Mouse (Mus musculus) stomach, embryonic 16.5 days (tissue): Measurements from ENCODE around the gene Klhl2. TPM values are rescaled to one million over a fixed set of nuclear protein-coding genes. Genes with fewer than 3 reads are reported as not detected.
A peak's percentile ranks its signal among the peaks of the same experiment; 100 is the strongest.

Source experiments
- ATAC-seq: fragments of 200-750 bp; cut with Nextera tagmentation; 2 replicates; pipeline ENCODE4 v1.8.0; 2017; ENCODE audit warnings: moderate number of reproducible peaks, moderate TSS enrichment; ENCODE audit not compliant: insufficient read depth, low FRiP score
- H3K27ac ChIP-seq: fragments of 300-500 bp; sonication (generic); 2 replicates; pipeline ENCODE4 v1.5.1; 2014; ENCODE audit warnings: low read length
- H3K27me3 ChIP-seq: fragments of 300-500 bp; sonication (generic); 2 replicates; pipeline ENCODE4 v1.6.1; 2014; ENCODE audit warnings: low read length, control low read depth, mixed read lengths; ENCODE audit not compliant: control insufficient read depth, insufficient read depth
- H3K36me3 ChIP-seq: fragments of 300-500 bp; sonication (generic); 2 replicates; pipeline ENCODE4 v1.6.1; 2014; ENCODE audit warnings: low read length; ENCODE audit not compliant: control insufficient read depth, insufficient read depth
- H3K4me1 ChIP-seq: fragments of 300-500 bp; sonication (generic); 2 replicates; pipeline ENCODE4 v1.6.1; 2014; ENCODE audit warnings: low read length, control low read depth, mixed read lengths; ENCODE audit not compliant: control insufficient read depth, insufficient read depth
- H3K4me2 ChIP-seq: fragments of 300-500 bp; sonication (generic); 2 replicates; pipeline ENCODE4 v1.6.1; 2014; ENCODE audit warnings: low read depth, low read length, mixed read lengths
- H3K4me3 ChIP-seq: fragments of 300-500 bp; sonication (generic); replicated peaks from 2 replicates; pipeline ENCODE4 v1.5.1; 2014; ENCODE audit warnings: mild to moderate bottlenecking, low read length
- H3K9ac ChIP-seq: fragments of 300-500 bp; sonication (generic); 2 replicates; pipeline ENCODE4 v1.6.1; 2014; ENCODE audit warnings: low read length
- H3K9me3 ChIP-seq: fragments of 300-500 bp; sonication (generic); replicated peaks from 2 replicates; pipeline ENCODE4 v1.6.1; 2016; ENCODE audit warnings: low read length, control low read depth; ENCODE audit not compliant: control insufficient read depth
- WGBS: fragments of 180-500 bp; shearing (Covaris S2); extraction: QIAGEN DNeasy Blood & Tissue Kit; methylation state at CpG from one replicate; pipeline ENCODE4 v1.1.7; 2014; 5-methylcytosine and 5-hydroxymethylcytosine counted together
- polyA plus RNA-seq: library from polyadenylated mRNA; unstranded; fragments of >200 nt; fragmentation: Nextera tagmentation; extraction: Ambion mirVana; gene quantifications from 2 replicates; pipeline ENCODE4 v1.2.1, GENCODE M21; 2015

Gene Klhl2
- polyA plus RNA-seq, 1 experiment from 2014 or later, result 5.6 TPM

DNA sequence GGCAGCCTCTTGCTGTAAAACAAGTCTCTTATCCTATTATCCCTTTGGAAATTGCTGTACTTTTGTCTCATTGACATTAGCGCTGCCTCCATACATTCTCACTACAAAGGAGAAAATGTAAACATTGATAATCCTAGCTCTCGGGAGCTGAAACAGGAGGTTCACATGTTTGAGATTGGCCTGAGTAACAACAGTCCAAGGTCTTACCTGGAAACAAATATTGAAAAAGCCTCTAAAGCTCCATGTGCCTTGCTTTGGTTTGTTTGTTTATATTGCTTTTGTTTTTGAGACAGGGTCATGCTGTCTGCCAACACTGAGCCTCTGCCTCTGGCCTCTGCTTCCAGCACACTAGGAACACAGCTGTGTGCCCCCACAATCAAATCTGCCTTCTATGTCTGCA is 59.4 kb downstream of the Klhl2 start:
- WGBS, result 22% methylated on average over 2 of the region's 2 CpGs
- no peaks in the 10 kb centered on the region for H3K36me3 ChIP-seq
- H3K4me2 ChIP-seq, result no peak overlapping the region
- H3K4me1 ChIP-seq, result 0 out of 2 replicates have a peak, but pooled peaks cover 3% of the 10 kb centered on the region
- no peaks in the 10 kb centered on the region for H3K9me3 ChIP-seq
- H3K27ac ChIP-seq, result no peak overlapping the region
- no peak for ATAC-seq
- H3K27me3 ChIP-seq, result no peaks in the 10 kb centered on the region
- no peak overlapping the region for H3K9ac ChIP-seq
- H3K4me3 ChIP-seq, result no peak overlapping the region

DNA sequence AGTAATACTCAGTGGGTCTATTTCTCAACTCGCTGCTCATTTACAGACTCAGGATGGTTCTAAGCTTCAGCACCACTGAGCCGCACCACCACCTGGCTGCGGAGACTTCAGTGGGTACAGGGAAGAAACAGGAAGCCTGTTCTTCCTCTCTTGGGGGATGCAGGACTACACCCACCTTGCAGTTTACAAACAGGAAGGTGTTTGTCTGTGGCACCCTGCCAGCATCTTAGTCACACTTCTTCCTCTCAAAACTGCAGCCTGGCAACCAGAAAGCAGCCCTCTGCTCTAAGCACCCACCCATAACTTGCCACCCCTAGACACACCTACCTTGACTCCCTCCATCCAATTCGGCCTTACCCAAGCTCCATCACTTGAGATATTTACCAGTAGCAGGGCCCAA is 61.1 kb downstream of the Klhl2 start:
- Histone ChIP-seq H3K9ac (no peak overlapping the region), H3K27ac (no peak overlapping the region), H3K36me3 (no peaks in the 10 kb centered on the region), H3K4me2 (no peak overlapping the region), H3K4me1 (0 out of 2 replicates have a peak, but pooled peaks cover 3% of the 10 kb centered on the region), H3K27me3 (no peaks in the 10 kb centered on the region), H3K9me3 (no peaks in the 10 kb centered on the region), H3K4me3 (no peak overlapping the region)
- ATAC-seq, result no peak
- WGBS, result 87% methylated on average over 4 of the region's 4 CpGs

GRCm38 (mm10) chr8:64786801-64787200 is 63.0 kb downstream of the Klhl2 start:
- 0 out of 2 replicates have a peak, but pooled peaks cover 3% of the 10 kb centered on the region for H3K4me1 ChIP-seq
- no peak overlapping the region for H3K4me2 ChIP-seq
- H3K9ac ChIP-seq, result no peak overlapping the region
- no peaks in the 10 kb centered on the region for H3K27me3 ChIP-seq
- H3K4me3 ChIP-seq, result no peak overlapping the region
- WGBS, result 86% methylated on average over 2 of the region's 2 CpGs
- H3K27ac ChIP-seq, result no peak overlapping the region
- H3K9me3 ChIP-seq, result no peaks in the 10 kb centered on the region
- H3K36me3 ChIP-seq, result no peaks in the 10 kb centered on the region
- ATAC-seq, result no peak

DNA sequence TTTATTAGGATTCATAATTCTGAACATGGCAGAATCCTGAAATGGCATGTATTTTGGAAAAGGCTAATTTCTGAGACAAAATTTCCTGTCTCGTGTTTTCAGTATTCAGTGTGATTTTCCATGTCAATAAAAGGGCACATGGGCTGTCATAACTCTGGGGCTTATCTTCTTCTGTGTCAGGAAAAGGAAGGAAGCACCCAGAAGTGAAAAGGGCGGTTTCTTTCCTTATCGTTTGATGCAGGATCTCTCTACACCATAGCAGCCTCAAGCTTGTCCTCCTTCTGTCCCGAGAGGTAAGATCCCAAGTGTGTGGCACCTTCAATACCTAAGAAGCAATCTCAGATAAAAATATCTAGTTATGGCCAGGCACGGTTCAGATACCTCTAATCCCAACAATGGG is 65.6 kb downstream of the Klhl2 start:
- Histone ChIP-seq H3K36me3 (no peaks in the 10 kb centered on the region), H3K4me2 (no peak overlapping the region), H3K9me3 (no peaks in the 10 kb centered on the region), H3K27ac (no peak overlapping the region), H3K4me3 (no peak overlapping the region), H3K27me3 (no peaks in the 10 kb centered on the region), H3K9ac (no peak overlapping the region), H3K4me1 (no peaks in the 10 kb centered on the region)
- WGBS, result 81% methylated on average over 5 of the region's 5 CpGs
- no peak for ATAC-seq

DNA sequence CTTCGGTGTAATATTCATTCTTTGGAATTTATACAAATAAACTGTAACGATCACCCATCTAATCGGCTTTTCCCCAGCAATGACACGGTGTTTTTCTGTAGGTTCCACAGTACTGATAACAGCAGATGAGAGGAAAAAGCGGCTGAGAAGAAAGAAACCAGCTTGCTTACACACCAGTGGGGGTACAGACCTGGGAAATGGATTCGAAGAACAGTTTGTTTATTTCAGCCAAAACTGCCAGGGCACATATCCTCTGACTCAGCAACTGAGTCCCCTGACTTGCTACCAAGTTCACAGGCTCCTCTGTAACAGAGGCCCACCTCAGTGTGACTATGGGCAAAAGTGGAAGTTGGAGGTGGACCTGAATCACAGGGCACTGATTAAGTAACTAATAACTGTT is 67.9 kb downstream of the Klhl2 start:
- Histone ChIP-seq H3K9ac (no peak overlapping the region), H3K27me3 (no peaks in the 10 kb centered on the region), H3K9me3 (no peaks in the 10 kb centered on the region), H3K27ac (no peak overlapping the region), H3K4me3 (no peak overlapping the region), H3K4me1 (no peaks in the 10 kb centered on the region), H3K36me3 (no peaks in the 10 kb centered on the region), H3K4me2 (no peak overlapping the region)
- ATAC-seq, result no peak
- WGBS, result 72% methylated on average over 6 of the region's 6 CpGs

- ATAC-seq, result 0 out of 2 replicates have a peak, but pooled peaks have one; percentile 29
These were observed 71.9 kb downstream of the Klhl2 start for GRCm38 (mm10) chr8:64777925-64778324.

DNA sequence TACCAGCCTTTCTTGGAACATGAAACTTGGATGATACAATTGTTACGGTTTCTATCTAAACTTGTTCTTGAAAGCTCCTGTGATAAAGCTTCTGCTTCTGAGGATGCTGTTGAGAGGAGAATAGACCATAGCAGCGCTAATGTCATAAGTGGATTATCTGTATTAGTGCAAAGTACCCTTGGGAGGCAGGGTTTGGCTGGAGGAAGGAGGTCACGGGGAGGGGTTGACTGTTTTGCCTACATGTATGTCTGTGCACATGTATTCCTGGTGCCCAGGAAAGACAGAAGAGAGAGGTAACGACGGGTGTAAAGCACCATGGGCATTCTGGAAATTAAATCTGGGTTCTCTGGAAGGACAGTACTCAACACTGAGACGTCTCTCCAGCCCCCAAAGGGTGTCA is 75.7 kb downstream of the Klhl2 start:
- Histone ChIP-seq H3K4me2 (no peak overlapping the region), H3K4me1 (no peaks in the 10 kb centered on the region), H3K27me3 (no peaks in the 10 kb centered on the region), H3K9ac (no peak overlapping the region), H3K27ac (no peak overlapping the region), H3K9me3 (no peaks in the 10 kb centered on the region), H3K4me3 (no peak overlapping the region), H3K36me3 (no peaks in the 10 kb centered on the region)
- WGBS, result 89% methylated on average over 6 of the region's 6 CpGs
- no peak for ATAC-seq

More at GRCm38 (mm10) chr8:64777925-64778324, 71.9 kb downstream of the Klhl2 start:
- 63% methylated on average over 9 of the region's 9 CpGs for WGBS
- no peaks in the 10 kb centered on the region for H3K27me3 ChIP-seq
- no peak overlapping the region for H3K4me3 ChIP-seq
- H3K4me2 ChIP-seq, result no peak overlapping the region
- H3K9me3 ChIP-seq, result no peaks in the 10 kb centered on the region
- H3K27ac ChIP-seq, result no peak overlapping the region
- no peak overlapping the region for H3K9ac ChIP-seq
- H3K4me1 ChIP-seq, result no peaks in the 10 kb centered on the region
- no peaks in the 10 kb centered on the region for H3K36me3 ChIP-seq

- 75% methylated on average over 7 of the region's 7 CpGs for WGBS
- no peaks in the 10 kb centered on the region for H3K27me3 ChIP-seq
These were observed 79.0 kb downstream of the Klhl2 start for GRCm38 (mm10) chr8:64770814-64771213.

DNA sequence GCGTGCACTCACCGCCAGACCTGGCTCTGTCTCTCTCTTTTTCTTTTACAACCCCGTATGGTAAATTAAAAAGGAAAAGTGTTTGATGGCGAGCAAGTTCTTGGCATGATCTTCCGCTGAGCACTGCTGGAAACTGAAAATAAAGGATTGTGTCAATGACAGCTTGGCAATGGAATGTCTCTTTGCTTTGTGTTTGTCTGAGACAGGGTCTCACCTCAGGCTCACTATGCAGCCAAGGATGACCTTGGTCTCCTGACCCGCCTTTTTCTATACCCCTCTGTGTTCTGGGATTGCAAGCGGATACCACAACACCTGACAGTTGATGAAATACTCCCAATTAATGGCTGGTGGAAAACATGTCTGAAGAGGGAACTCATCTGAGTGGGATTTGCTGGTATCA is 80.2 kb downstream of the Klhl2 start:
- Histone ChIP-seq H3K4me2 (no peak overlapping the region), H3K9me3 (no peaks in the 10 kb centered on the region), H3K9ac (no peak overlapping the region), H3K27ac (no peak overlapping the region), H3K4me3 (no peak overlapping the region), H3K4me1 (no peaks in the 10 kb centered on the region), H3K36me3 (no peaks in the 10 kb centered on the region), H3K27me3 (no peaks in the 10 kb centered on the region)
- 83% methylated on average over 7 of the region's 7 CpGs for WGBS
- ATAC-seq, result no peak

More at GRCm38 (mm10) chr8:64770814-64771213, 79.0 kb downstream of the Klhl2 start:
- no peaks in the 10 kb centered on the region for H3K9me3 ChIP-seq
- no peaks in the 10 kb centered on the region for H3K36me3 ChIP-seq
- H3K9ac ChIP-seq, result no peak overlapping the region
- ATAC-seq, result no peak
- no peak overlapping the region for H3K4me2 ChIP-seq
- no peak overlapping the region for H3K27ac ChIP-seq
- no peak overlapping the region for H3K4me3 ChIP-seq
- no peaks in the 10 kb centered on the region for H3K4me1 ChIP-seq

GRCm38 (mm10) chr8:64768645-64769044 is 81.2 kb downstream of the Klhl2 start:
- Histone ChIP-seq H3K9me3 (no peaks in the 10 kb centered on the region), H3K9ac (no peak overlapping the region), H3K27ac (no peak overlapping the region), H3K4me3 (no peak overlapping the region), H3K4me1 (no peaks in the 10 kb centered on the region), H3K4me2 (no peak overlapping the region), H3K36me3 (no peaks in the 10 kb centered on the region), H3K27me3 (no peaks in the 10 kb centered on the region)
- no peak for ATAC-seq
- WGBS, result 79% methylated on average over 9 of the region's 9 CpGs
